Mouse (Mus musculus) megakaryocyte, embryonic 14.5 days (primary cell): ENCODE results near the gene Siae.
A peak's percentile ranks its signal among the peaks of the same experiment; 100 is the strongest.

ENCODE experiments used
- FLI1 ChIP-seq: IDR thresholded peaks from 2 replicates; pipeline ENCODE4 v1.6.1; 2012; ENCODE audit warnings: low read length, inconsistent platforms, mixed read lengths
- GATA1 ChIP-seq: IDR thresholded peaks from 3 replicates; pipeline ENCODE4 v1.6.1; 2012; ENCODE audit warnings: mixed read lengths, low read length, inconsistent platforms, borderline replicate concordance

DNA sequence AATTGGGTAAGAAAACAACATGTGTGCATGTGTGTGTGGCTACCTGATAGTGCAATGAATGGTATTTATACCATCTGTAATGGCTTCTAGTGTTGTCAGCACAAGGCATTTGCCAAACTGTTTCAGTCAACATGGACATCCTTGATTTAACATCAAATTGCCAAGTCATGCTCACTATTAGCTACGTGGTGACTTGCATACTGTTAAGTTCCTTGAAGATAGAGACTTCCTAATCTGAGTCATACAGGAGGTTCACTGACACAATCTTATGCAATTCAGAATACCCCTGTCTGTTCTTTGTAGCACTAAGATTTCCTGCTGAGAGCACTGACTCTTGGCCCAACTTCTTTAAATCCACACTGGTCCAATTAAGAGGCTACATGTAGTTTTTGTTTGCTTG lies 38.0 kb upstream of the Siae start:
- TF ChIP-seq FLI1 (no peak), GATA1 (peak; percentile 52; the same call in 1 of the 3 replicates)
